Mouse (Mus musculus) embryonic fibroblast, embryonic 13.5 days (primary cell): Measurements from ENCODE around the gene Pikfyve. TPM values are rescaled to one million over a fixed set of nuclear protein-coding genes. Genes with fewer than 3 reads are reported as not detected.

Source experiments
- H3K27ac ChIP-seq: 2 replicates; pipeline ENCODE4 v1.5.1; 2012; ENCODE audit warnings: low read length, control low read depth, inconsistent platforms; ENCODE audit not compliant: insufficient read depth
- H3K4me1 ChIP-seq: 2 replicates; pipeline ENCODE4 v1.6.1; 2011; ENCODE audit warnings: low read length; ENCODE audit not compliant: control insufficient read depth, insufficient read depth
- H3K4me3 ChIP-seq: 2 replicates; pipeline ENCODE4 v1.5.1; 2011; ENCODE audit warnings: mild to moderate bottlenecking, control low read depth, low read length; ENCODE audit not compliant: insufficient read depth
- CTCF ChIP-seq: IDR thresholded peaks from 2 replicates; pipeline ENCODE4 v1.5.1; 2011; ENCODE audit warnings: mild to moderate bottlenecking, control low read depth, low read length, moderate library complexity, borderline replicate concordance; ENCODE audit not compliant: insufficient read depth
- POLR2A ChIP-seq: IDR thresholded peaks from 2 replicates; pipeline ENCODE4 v1.6.1; 2011; ENCODE audit warnings: low read depth, mild to moderate bottlenecking, control low read depth, low read length, moderate library complexity
- polyA plus RNA-seq: library from polyadenylated mRNA; stranded (reverse); fragments of >200 nt; gene quantifications from 2 replicates; pipeline ENCODE4 v1.2.4, GENCODE M21; 2011; ENCODE audit warnings: low read depth; ENCODE audit not compliant: missing spikeins, insufficient read length

Gene Pikfyve
- polyA plus RNA-seq, 1 experiment: 34.6 TPM

GRCm38 (mm10) chr1:65169536-65169935 is 16.9 kb upstream of the Pikfyve start:
- Histone ChIP-seq H3K27ac (no peak overlapping the region), H3K4me1 (no peaks in the 10 kb centered on the region), H3K4me3 (no peak overlapping the region)
- TF ChIP-seq CTCF (no peak), POLR2A (no peak)

GRCm38 (mm10) chr1:65169947-65170346 is 16.5 kb upstream of the Pikfyve start:
- TF ChIP-seq CTCF (no peak), POLR2A (no peak)
- Histone ChIP-seq H3K4me1 (no peaks in the 10 kb centered on the region), H3K27ac (no peak overlapping the region), H3K4me3 (no peak overlapping the region)

- Histone ChIP-seq H3K4me1 (no peaks in the 10 kb centered on the region), H3K4me3 (no peak overlapping the region), H3K27ac (no peak overlapping the region)
- TF ChIP-seq POLR2A (no peak), CTCF (no peak)
Observed at GRCm38 (mm10) chr1:65171579-65171978, 14.9 kb upstream of the Pikfyve start.

GRCm38 (mm10) chr1:65173716-65174115 is 12.8 kb upstream of the Pikfyve start:
- no peak overlapping the region for H3K27ac ChIP-seq
- TF ChIP-seq CTCF: no peak
- no peak for TF ChIP-seq POLR2A
- H3K4me3 ChIP-seq: no peak overlapping the region
- no peaks in the 10 kb centered on the region for H3K4me1 ChIP-seq

- TF ChIP-seq POLR2A (no peak), CTCF (no peak)
- Histone ChIP-seq H3K27ac (no peak overlapping the region), H3K4me1 (no peaks in the 10 kb centered on the region), H3K4me3 (no peak overlapping the region)
Observed at GRCm38 (mm10) chr1:65176171-65176570, 10.3 kb upstream of the Pikfyve start.

GRCm38 (mm10) chr1:65176912-65177311 is 9.6 kb upstream of the Pikfyve start:
- Histone ChIP-seq H3K4me1 (no peaks in the 10 kb centered on the region), H3K27ac (no peak overlapping the region), H3K4me3 (no peak overlapping the region; the same call in 1 of the 2 replicates)
- TF ChIP-seq POLR2A (no peak), CTCF (no peak)

- TF ChIP-seq CTCF: no peak
- H3K27ac ChIP-seq: no peak overlapping the region
- peak overlapping the region; percentile 94 for H3K4me3 ChIP-seq
- H3K4me1 ChIP-seq: no peaks in the 10 kb centered on the region
Observed at GRCm38 (mm10) chr1:65177452-65177851, 9.0 kb upstream of the Pikfyve start.

GRCm38 (mm10) chr1:65178126-65178901 is 8.2 kb upstream of the Pikfyve start:
- H3K4me1 ChIP-seq: no peaks in the 10 kb centered on the region

GRCm38 (mm10) chr1:65178902-65179432 is 7.5 kb upstream of the Pikfyve start:
- Histone ChIP-seq H3K4me3 (peak overlapping the region; percentile 94), H3K4me1 (no peaks in the 10 kb centered on the region), H3K27ac (peak overlapping the region; percentile 70)
- TF ChIP-seq CTCF (peak; percentile 94), POLR2A (peak; percentile 91)

More at GRCm38 (mm10) chr1:65178126-65178901, 8.2 kb upstream of the Pikfyve start:
- Histone ChIP-seq H3K4me3 (peak overlapping the region; percentile 94), H3K27ac (peak overlapping the region; percentile 61)
- peak; percentile 75; the same call in 1 of the 2 replicates for TF ChIP-seq POLR2A
- TF ChIP-seq CTCF: peak; percentile 51; the same call in 1 of the 2 replicates

- peak overlapping the region; percentile 70 for H3K27ac ChIP-seq
- TF ChIP-seq POLR2A (no peak), CTCF (no peak)
- no peaks in the 10 kb centered on the region for H3K4me1 ChIP-seq
- H3K4me3 ChIP-seq: peak overlapping the region; percentile 64
Observed at GRCm38 (mm10) chr1:65179634-65180249, 6.7 kb upstream of the Pikfyve start.
